Mouse (Mus musculus): ENCODE measurements at regions not wholly inside any gene's neighbourhood (a gene's known extent, or its start where the extent isn't known, plus 50 kb on each side); places are given as distances from the start of the nearest gene placed in this dataset.

DNA sequence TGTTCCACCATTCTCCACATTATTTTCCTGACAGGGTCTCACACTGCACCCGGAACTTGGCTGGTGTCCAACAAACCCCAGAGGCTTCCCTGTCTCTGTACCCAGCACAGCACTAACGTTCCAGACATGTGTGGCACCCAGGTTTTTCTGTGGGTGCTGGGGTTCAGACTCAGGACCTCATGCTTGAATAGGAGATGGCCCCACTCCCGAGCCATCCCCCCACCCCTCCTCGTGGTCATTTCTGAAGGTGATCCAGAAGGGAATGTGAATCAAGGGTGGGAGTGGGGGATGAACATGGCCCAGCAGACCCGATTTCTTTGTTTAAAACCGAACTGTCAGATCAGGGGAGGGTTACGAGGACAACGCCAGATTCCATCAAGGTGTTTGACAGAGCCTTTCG, 245.6 kb downstream of the Tbc1d1 start:
- DNase-seq (ENCODE audit: low spot score in 2 of 2): no peak

DNA sequence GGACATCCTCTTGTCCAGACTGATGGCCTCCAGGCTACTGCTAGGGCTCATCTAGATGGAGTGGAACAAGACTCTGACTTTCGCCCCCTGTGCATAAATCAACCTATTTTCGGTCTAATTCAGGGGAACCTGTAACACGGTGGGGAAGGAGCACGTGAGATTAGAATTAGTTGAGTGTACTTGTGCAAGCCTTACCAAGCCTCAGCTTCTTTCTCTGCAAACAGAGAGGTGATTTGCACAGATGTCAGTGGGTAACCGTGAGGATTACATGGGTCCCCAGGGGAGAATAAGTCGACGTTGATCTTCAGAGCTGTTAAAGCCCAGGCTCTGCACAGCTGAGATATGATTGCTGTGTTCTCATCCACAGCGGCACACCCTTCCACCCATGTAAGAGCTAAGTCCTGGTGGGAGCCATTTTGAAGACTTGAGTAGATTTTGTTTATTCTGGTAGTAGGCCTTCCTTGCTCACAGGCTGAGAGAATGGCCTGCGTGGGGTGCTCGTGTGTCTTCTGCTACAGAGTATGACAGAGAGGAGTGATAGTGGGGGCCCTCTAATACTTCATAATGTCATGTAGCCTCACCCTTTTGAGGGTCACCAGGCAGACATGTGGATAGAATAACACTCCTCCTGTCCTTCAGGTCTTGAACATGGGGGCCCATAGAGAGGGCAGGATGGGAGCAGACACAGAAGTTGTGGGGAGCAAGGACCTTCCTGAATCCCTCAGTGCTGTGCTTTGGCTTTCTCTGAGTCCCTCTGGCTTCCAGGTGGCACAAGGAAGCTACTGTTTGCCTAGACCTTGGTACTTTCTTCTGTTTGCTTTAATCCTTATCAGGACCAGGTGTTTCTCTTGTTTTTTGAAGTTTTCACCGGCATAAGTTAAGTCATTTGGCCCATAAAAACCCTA, 247.2 kb downstream of the Tbc1d1 start:
- no peak for DNase-seq (ENCODE audit: low spot score in 2 of 2)

DNA sequence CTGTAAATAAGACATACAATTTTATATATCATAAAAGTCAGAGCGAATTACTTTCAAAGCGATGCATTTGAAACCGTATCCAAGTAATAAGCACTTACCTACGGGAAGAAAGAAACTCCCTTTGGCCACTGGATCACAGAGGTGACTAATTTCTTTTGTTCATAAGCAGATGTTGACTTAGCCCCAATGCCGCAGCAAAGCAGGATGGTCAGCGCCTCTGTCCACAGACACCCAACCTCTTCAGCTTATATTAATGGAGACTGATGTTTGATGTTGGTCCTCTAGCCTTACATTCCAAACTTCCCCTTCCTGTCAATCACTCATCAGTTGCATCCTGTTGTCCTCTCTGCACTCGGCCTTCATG, 247.9 kb downstream of the Tbc1d1 start:
- no peak for DNase-seq (ENCODE audit: low spot score in 2 of 2)

DNA sequence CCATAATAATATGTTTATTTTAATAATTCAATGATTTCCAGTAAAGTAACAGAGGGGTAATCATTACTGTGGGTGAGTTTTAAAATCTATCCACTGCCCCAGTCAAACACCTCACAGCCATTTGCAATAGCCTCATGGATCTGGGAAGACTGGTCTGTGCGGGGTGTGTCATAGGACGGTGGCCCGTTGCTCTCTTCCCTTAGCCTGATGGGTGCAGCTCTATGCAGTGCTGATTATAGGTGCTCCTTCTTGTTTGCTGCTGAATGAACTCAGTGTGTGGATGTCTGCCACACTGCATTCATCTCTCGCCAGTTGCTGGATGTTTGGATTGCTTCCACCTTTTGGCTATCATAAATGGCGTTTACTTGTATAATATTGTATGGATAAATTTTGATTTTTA, 248.4 kb downstream of the Tbc1d1 start:
- DNase-seq (ENCODE audit: low spot score in 2 of 2): no peak

DNA sequence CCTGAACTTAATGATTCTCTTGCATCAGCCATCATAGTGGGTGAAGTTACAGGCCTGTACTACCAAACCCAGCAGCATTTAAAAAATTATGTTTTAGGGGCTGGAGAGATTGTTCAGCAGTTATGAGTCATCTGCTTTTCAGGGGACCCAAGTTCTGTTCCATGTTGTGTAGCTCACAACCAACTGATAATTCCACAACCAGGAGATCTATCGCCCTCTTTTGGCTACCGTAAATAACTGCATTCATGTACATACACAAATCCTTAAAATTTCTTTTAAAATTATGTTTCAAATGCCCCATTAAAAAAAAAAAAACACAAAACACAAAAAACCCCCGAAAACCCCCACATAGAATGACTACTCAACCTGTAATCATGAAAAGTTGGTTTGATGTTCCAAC, 252.8 kb downstream of the Tbc1d1 start:
- no peak for DNase-seq (ENCODE audit: low spot score in 2 of 2)

DNA sequence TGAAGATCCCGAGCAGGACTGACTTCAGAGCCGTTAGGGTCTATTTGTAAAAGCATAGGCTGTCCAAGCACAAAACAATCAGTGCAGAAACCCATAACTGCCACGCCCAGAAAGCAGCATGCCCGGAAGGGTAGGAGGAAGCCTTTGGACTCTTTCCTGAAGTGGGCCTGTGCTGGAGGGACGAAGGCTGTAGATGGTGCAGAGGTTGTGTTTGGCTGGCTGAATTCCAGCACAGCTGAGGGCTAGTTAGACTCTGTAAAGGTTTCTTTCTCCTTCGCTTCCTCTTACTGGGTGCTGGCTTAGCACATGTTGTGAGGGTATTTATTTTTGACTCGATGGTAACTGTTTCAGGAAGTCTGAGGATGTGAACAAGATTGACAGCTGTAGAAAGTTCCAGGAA, 254.5 kb downstream of the Tbc1d1 start:
- no peak for DNase-seq (ENCODE audit: low spot score in 2 of 2)

DNA sequence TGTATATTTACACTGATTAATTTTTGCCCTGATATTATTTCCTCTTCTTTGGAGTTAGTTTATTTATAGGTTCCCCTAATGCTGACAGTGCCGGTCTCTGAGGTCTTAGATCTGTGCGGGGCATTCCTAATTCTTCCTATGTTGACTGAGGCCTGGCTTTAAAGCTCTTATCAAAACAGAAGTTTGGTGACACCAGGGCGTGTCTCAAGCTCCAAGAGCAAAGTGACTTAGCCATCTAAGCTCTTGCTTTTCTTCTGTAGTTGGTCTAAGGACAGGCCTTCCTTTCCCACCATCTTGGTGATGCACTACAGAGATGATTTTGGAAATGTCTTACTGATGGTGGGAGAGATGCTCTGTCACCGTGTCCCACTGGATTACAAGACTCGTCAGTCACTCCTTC, 258.4 kb downstream of the Tbc1d1 start:
- DNase-seq (ENCODE audit: low spot score in 2 of 2): no peak

DNA sequence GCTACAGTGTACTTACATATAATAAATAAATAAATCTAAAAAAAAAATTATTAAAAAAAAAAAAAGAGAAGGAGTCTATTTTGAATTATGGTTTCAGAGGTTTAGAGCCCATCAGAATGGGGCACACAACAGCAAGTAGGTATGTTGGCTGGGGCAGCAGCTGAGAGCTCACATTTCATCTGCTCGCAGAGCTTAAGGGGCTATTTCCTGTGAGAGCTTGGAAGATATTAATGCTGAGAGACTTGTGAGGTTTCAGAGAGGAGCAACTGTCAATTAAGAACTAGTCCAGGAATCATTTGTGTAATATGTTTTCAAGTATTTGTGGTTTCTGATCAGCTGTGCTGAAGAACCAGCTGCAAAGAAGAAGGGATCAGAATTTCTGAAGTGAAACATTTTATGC, 263.3 kb downstream of the Tbc1d1 start:
- no peak for DNase-seq (ENCODE audit: low spot score in 2 of 2)

DNA sequence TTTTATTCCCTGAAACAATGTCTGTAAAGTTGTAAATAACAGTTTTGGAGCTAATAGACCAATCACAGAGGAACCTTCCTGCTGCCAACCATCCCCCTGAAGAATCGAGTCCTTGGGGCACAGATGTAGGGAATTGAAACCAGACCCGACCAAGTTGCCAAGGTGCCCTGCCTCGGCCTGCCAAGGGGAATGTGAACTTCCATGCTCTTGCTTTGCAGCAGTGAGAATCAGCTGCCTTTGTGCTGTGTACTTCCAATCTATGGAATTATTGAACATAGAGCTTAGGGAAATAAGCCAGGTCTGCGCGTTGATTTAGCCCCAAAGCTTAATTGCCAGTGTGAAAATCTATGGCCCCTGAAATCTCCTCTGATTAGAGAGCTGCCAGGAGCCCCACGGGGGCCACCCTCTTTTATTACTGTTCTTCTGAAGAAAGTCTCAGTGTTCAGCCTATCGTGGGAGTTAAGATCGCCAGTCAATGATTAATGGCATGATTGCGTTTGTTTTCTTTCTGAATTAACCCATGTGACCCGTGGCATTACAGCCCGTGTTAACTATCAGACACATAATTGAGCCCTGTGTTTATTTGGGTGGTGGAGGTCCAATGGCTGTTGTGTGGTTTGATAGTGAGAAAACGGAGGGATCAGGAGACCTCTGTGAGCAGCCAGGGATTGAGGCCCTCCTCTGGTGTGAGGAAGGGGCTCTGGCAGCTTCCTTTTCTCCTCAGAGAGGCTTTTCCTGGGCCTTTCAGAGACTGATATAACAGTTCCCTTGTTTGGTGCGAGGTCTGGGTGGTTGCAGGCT, 266.9 kb downstream of the Tbc1d1 start:
- DNase-seq (ENCODE audit: low spot score in 2 of 2): no peak

DNA sequence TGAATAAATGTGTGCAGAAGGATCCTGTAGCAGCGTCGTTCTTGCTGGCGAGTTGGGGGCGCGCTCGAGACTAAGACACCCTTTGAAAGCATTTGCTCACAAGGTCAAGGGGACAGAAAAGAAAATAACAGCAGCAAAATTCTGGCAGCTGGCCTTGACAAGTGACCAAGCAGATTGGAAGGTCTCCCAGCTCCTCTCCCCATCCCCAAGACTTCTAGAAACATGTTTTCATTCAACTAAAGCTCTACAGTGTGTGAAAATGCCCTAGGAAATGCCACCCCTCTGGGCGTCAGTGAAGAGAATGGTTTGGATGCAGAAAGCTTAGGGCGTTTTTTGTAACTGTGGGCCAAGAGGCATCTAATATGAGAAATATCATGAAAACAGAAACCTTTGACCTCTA, 272.7 kb downstream of the Tbc1d1 start:
- no peak for DNase-seq (ENCODE audit: low spot score in 2 of 2)

DNA sequence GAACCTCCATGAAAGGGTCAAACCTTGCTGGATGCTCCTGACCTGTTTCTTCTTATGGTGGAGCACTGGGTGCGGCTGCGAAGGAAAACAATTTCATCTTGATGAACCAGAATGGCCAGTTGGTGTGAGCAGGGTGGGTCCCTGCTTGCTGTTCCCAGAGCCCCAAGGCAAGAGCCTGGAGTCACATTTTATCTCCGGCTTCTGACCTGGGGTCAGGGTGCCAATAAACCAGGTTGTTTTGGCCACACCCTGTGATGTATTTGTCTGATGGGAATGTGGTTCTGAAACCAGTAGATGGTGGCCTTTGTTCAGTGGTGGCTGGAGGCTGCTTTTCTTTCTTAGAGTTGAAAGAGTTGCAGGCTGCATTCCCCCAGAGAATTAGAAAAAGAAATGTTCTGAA, 274.4 kb downstream of the Tbc1d1 start:
- peak; percentile 37 to 78 for DNase-seq (ENCODE audit: low spot score in 2 of 2)

DNA sequence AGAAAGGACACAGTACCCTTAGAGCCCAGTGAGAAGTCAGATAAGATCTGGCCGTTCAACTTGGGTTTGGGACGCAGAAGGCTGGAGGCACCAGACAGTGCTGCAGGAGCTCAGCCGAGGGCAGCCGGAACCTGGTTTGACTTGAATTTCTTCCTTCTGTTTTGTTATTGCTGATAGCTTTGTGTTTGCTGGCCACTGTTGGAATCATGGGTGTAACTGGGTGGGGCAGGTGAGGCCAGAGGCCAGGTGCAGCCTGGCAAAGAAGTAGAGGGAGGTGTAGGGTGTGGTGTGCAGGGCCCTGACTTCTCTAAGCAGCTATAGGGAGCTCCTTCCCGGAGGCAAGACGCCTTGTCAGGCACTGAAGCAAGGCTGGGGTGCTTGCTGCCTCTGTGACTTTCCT, 275.5 kb downstream of the Tbc1d1 start:
- DNase-seq (ENCODE audit: low spot score in 2 of 2): peak; percentile 38 to 70

DNA sequence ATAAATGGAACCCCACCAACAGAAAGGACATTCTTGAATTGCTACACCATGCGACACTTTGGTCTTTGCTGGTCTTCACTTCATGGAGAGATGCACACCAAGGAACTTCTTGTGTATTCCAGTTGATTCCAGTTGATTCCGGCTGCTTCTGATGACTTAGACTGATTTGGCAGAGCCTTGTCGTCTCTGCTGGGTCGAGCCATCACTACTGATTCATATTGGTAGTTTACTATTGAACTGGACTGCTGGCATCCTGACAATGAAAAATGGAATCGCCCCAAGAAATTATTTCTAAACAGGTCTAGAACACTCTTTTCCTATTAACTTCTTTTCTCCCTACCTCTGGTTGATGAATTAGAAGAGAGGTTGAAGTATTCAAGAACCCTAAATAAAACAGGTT, 277.7 kb downstream of the Tbc1d1 start:
- no peak for DNase-seq (ENCODE audit: low spot score in 2 of 2)

DNA sequence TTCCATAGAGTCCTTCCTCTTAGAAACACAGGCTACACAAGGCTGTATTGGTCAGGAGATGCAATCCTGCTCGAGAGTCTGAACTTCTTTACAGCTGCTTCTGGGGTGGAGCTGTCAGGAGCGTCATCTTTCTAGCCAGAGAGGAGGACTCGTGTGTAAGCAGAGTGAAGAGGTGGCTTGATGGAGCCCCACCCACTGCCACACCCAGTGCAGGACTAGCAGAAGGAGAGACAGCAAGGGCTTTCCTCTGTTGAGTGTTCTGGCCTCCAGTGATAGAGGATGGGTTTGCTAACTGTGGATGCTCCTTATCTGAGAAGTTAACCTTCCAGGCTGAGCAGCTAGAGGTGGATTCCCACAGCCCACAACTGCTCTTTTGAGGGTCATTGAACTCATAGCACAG, 279.4 kb downstream of the Tbc1d1 start:
- no peak for DNase-seq (ENCODE audit: low spot score in 2 of 2)

DNA sequence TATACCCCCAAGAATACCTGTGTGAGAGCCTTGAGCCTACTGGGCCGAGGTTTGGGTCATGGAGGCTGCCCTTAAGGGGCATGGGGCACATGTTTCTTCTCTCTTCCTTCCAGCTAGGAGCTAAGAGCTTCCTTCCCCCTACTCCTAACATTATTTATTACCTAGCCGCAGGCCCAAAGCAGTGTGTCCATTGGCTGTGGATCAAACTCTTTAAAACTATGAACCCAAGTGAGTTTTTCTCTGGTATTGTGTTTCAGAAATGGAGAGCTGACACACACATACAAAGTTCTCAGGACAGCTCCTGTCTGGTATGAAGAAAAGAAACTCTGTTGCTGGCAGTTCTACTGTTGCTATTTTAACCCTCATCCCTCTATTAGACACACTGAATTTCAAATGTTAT, 279.9 kb downstream of the Tbc1d1 start:
- no peak for DNase-seq (ENCODE audit: low spot score in 2 of 2)

DNA sequence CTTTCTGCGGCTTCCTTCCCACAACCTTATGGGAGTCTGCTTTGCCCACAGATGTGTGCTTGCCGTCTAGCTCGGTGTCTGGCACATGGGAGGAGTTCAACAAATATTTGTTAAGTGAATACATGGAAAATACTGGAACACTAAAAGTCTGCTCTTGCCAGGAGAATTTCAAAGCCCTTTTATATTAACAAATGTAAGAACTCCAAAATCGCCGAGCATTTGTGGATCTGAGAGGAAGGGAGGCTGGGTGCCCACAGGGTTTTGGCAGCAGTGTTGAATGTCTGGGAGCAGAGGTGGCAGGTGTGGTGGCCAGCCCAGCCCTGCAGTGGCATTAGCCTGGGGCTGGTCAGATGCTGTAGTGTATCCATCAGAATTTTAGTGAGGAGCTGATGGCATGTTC, 281.6 kb downstream of the Tbc1d1 start:
- no peak for DNase-seq (ENCODE audit: low spot score in 2 of 2)

DNA sequence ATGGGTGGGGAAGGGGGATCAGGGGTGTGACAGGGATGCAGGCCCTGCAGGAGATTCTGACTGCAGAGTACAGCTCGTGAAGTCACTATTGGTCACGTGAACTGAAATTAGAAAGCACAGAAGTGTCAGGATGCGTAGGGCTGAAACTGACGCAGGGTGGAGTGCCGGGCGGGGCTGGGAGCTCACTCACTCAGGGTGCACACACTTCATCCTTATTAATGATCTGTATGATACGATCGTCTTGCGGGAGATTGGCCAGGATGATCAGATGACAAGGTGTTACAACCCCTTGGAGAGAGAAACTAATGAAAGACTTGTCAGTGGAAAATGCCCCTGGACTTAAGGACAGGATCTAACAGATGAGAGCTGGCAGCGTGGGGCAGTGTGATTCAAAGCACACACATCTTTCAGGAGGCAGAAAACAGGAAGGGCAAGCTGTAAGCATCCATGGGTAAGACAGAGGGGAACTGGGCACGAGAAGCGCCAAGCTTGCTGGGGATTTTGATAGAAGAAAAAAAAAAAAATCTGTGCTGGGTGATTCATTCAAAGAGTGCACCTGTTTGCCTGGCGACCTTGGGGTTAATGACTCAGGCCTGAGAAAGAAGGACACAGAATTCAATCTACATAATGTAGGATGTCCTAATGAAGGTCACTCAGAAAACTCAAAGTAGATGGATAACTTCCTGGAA, 282.5 kb downstream of the Tbc1d1 start:
- DNase-seq (ENCODE audit: low spot score in 2 of 2): no peak

DNA sequence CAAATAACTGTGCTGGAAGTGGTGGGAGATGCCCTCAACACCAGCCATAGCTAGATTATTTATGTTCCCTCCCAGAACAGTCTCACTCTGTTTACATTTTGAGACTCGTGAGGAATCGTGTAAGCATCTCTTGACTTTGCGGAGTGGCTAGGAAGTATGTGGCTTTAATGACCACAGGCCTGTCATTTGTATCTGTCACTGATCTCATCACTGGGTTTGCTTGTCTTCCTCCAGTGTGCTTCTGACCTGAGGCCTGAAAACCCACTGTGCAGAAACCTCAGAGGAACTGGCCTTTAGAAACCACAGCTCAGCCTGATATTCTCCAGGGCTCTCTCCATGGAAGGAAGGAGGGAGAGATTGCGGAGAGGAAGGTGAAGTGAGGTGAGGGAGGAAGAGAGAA, 291.7 kb downstream of the Tbc1d1 start:
- no peak for DNase-seq (ENCODE audit: low spot score in 2 of 2)

DNA sequence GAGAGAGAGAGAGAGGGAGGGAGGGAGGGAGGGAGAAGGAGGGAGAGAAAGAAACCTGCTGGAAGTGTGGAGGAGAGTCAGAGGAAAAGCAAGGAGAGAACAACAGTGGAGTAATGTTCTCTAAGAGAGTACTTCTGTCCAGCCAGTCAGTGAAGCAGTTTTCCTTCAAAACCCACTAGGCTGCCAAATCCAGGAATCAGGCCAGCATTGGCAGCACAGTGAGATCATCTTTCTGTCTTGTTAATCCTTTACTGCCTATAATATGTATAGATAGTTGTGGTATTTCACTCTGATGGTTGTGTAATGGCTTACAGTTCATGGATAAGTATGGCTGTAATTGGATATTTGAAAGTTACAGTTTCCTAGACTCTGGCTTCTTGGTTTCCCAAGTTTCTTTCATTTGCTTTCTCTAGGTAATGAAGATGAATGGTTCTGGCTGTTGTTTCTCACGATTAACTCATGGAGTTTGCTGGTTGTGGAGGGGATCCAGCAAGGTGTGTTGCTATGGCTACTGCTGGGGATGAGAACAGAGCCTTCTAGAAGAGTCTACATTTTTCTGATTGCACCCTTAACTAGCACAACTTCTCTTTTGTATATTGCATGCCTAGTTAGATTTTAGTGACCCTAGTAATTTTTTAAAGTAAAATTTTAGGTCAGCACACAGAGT, 296.7 kb downstream of the Tbc1d1 start:
- no peak for DNase-seq (ENCODE audit: low spot score in 2 of 2)

DNA sequence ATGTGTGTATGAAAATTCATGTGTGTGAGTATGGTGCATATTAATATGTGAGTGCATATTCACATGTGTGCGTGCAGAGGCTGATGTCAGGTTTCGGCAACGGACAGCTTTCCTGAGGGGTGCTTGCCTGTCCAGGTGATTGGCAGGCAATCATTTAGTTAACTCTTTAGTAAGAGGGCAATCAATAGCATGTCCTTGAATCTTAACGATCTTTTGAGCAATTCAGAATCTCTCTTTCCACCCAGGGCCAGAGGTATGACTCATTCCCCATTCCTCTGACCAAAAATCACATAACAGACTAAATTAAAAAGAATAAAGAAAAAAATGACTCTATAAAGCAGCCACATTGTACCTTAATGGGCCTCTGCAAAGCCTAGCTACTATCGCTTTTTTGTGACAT, 303.7 kb downstream of the Tbc1d1 start:
- DNase-seq (ENCODE audit: low spot score in 2 of 2): no peak

DNA sequence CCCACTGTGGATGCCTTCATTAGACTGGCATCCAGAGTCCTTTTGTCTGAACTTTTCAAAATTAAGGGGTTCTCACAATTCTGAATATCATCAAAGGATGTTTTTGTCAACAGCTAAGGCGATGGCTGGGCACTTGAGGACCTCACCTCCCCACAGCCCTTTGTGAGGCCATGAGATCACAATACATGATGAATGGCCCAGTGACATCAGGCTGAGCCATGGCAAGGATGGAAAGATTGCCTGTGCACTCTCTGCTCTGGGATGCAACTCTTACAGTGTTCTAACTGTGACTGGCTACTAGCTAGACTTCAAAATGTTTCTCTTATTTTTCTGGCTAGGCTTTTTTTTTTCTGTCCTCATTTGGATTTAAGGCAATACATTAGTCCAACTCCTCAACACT, 304.8 kb downstream of the Tbc1d1 start:
- no peak for DNase-seq (ENCODE audit: low spot score in 2 of 2)

DNA sequence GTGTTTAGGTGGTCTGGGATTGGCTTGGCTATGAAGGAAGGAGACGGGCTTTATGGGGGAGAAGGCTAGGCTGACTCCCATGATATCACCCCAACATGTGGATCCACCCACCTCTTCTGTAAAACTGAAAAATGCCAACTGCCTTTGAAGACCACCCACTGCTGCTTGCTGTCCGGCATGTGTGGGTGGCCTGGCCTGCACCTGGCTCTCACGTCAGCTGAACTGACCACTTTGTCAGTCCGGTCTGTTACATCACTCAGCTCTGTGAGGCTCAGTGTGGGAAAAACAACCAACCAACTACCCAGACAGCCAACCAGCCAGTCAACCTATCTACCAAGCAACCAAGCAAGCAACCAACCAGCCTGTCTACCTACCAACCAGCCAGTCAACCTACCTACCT, 305.5 kb downstream of the Tbc1d1 start:
- no peak for DNase-seq (ENCODE audit: low spot score in 2 of 2)

Data from urinary bladder, adult 18-20 months (tissue).